Mouse (Mus musculus) small intestine, adult 2 months (tissue): ENCODE measurements around the gene Spint5. TPM values are rescaled to one million over a fixed set of nuclear protein-coding genes. Genes with fewer than 3 reads are reported as not detected.
A peak's percentile ranks its signal among the peaks of the same experiment; 100 is the strongest.

Experiments
- H3K27ac ChIP-seq: fragments of 200-500 bp; 2 replicates; pipeline ENCODE4 v1.5.1; 2012; ENCODE audit warnings: low read depth, low read length, control low read depth, inconsistent platforms; ENCODE audit not compliant: insufficient read depth
- H3K27me3 ChIP-seq: fragments of 200-500 bp; 2 replicates; pipeline ENCODE4 v1.6.1; 2012; ENCODE audit warnings: mild to moderate bottlenecking, moderate library complexity, low read length, inconsistent platforms; ENCODE audit not compliant: control insufficient read depth, insufficient read depth
- H3K36me3 ChIP-seq: fragments of 200-500 bp; 2 replicates; pipeline ENCODE4 v1.6.1; 2012; ENCODE audit warnings: mild to moderate bottlenecking, low read length, control low read depth, inconsistent platforms; ENCODE audit not compliant: control insufficient read depth, insufficient read depth
- H3K4me1 ChIP-seq: fragments of 200-500 bp; 2 replicates; pipeline ENCODE4 v1.6.1; 2012; ENCODE audit warnings: low read length, inconsistent platforms, mixed read lengths; ENCODE audit not compliant: control insufficient read depth, insufficient read depth, insufficient read length
- H3K4me3 ChIP-seq: fragments of 200-500 bp; 2 replicates; pipeline ENCODE4 v1.5.1; 2012; ENCODE audit warnings: low read depth, mild to moderate bottlenecking, control low read depth, inconsistent platforms, low read length, moderate library complexity
- CTCF ChIP-seq: fragments of 200-500 bp; IDR thresholded peaks from 2 replicates; pipeline ENCODE4 v1.5.1; 2012; ENCODE audit warnings: low read depth, mild to moderate bottlenecking, control low read depth, inconsistent platforms, low read length, moderate library complexity, mixed read lengths; ENCODE audit not compliant: insufficient replicate concordance, insufficient read length; ENCODE audit errors: extremely low read depth
- POLR2A ChIP-seq: fragments of 200-500 bp; IDR thresholded peaks from 2 replicates; pipeline ENCODE4 v1.6.1; 2012; ENCODE audit warnings: low read depth, mild to moderate bottlenecking, control low read depth, inconsistent platforms, low read length, moderate library complexity
- WGBS: fragments of 180-500 bp; shearing (Covaris S2); methylation state at CpG from one replicate; pipeline ENCODE4 v1.1.7; 2018; 5-methylcytosine and 5-hydroxymethylcytosine counted together
- polyA plus RNA-seq: library from polyadenylated mRNA; depleted of rRNA; stranded (reverse); fragments of >200 nt; gene quantifications from 2 replicates; pipeline ENCODE4 v1.2.3, GENCODE M21; 2012

Gene Spint5
- polyA plus RNA-seq, 1 experiment, result not detected

GRCm38 (mm10) chr2:164739876-164740275, 24.8 kb downstream of the Spint5 start:
- TF ChIP-seq CTCF (no peak), POLR2A (no peak)

GRCm38 (mm10) chr2:164744987-164745386, 29.9 kb downstream of the Spint5 start:
- WGBS, result 51% methylated on average over 13 of the region's 13 CpGs
- Histone ChIP-seq H3K36me3 (peaks cover 6% of the 10 kb centered on the region), H3K4me3 (no peak overlapping the region), H3K27ac (no peak overlapping the region), H3K27me3 (no peaks in the 10 kb centered on the region), H3K4me1 (peaks cover 10% of the 10 kb centered on the region; the same call in 1 of the 2 replicates)
- TF ChIP-seq CTCF, result no peak
- no peak for TF ChIP-seq POLR2A

More at GRCm38 (mm10) chr2:164739876-164740275, 24.8 kb downstream of the Spint5 start:
- H3K36me3 ChIP-seq, result no peaks in the 10 kb centered on the region
- 55% methylated on average over 7 of the region's 7 CpGs for WGBS
- H3K27me3 ChIP-seq, result no peaks in the 10 kb centered on the region
- no peak overlapping the region for H3K27ac ChIP-seq
- H3K4me3 ChIP-seq, result no peak overlapping the region
- peaks cover 12% of the 10 kb centered on the region; the same call in 1 of the 2 replicates for H3K4me1 ChIP-seq

- Histone ChIP-seq H3K4me1 (peaks cover 10% of the 10 kb centered on the region; the same call in 1 of the 2 replicates), H3K36me3 (peaks cover 6% of the 10 kb centered on the region), H3K27ac (peak within 1 kb of the TSS; percentile 30; the same call in 1 of the 2 replicates), H3K4me3 (peak within 1 kb of the TSS; percentile 78), H3K27me3 (no peaks in the 10 kb centered on the region)
- under 1% methylated on average over 69 of the region's 70 CpGs for WGBS
- TF ChIP-seq POLR2A (peak; percentile 52), CTCF (no peak)
Observed at GRCm38 (mm10) chr2:164745843-164746479, 30.9 kb downstream of the Spint5 start, which contains the start of the genes Wfdc3 and Dnttip1. Gene Wfdc3 (minus strand): TSS chr2:164745931. Gene Dnttip1 (plus strand): TSS chr2:164745983.

GRCm38 (mm10) chr2:164746693-164747092, 31.6 kb downstream of the Spint5 start:
- H3K27me3 ChIP-seq, result no peaks in the 10 kb centered on the region
- peaks cover 9% of the 10 kb centered on the region for H3K36me3 ChIP-seq
- no peak for TF ChIP-seq POLR2A
- no peak for TF ChIP-seq CTCF
- H3K27ac ChIP-seq, result no peak overlapping the region
- peak overlapping the region; percentile 78 for H3K4me3 ChIP-seq
- peaks cover 10% of the 10 kb centered on the region; the same call in 1 of the 2 replicates for H3K4me1 ChIP-seq
- 18% methylated on average over 8 of the region's 8 CpGs for WGBS

- TF ChIP-seq CTCF (no peak), POLR2A (no peak)
- Histone ChIP-seq H3K4me3 (no peak overlapping the region), H3K27ac (no peak overlapping the region), H3K36me3 (peaks cover 18% of the 10 kb centered on the region), H3K27me3 (no peaks in the 10 kb centered on the region), H3K4me1 (peaks cover 10% of the 10 kb centered on the region; the same call in 1 of the 2 replicates)
- WGBS, result 86% methylated on average over 4 of the region's 4 CpGs
Observed at GRCm38 (mm10) chr2:164748191-164748590, 33.1 kb downstream of the Spint5 start.

- no peaks in the 10 kb centered on the region for H3K27me3 ChIP-seq
- no peak overlapping the region for H3K27ac ChIP-seq
- no peak for TF ChIP-seq CTCF
- no peak for TF ChIP-seq POLR2A
- no peak overlapping the region for H3K4me3 ChIP-seq
- 67% methylated on average over 6 of the region's 6 CpGs for WGBS
- peaks cover 24% of the 10 kb centered on the region for H3K36me3 ChIP-seq
- H3K4me1 ChIP-seq, result peaks cover 10% of the 10 kb centered on the region; the same call in 1 of the 2 replicates
Observed at GRCm38 (mm10) chr2:164748991-164749390, 33.9 kb downstream of the Spint5 start.

GRCm38 (mm10) chr2:164752454-164752853, 37.3 kb downstream of the Spint5 start:
- Histone ChIP-seq H3K36me3 (peaks cover 58% of the 10 kb centered on the region), H3K27me3 (no peaks in the 10 kb centered on the region), H3K27ac (no peak overlapping the region), H3K4me3 (no peak overlapping the region), H3K4me1 (peaks cover 1% of the 10 kb centered on the region; the same call in 1 of the 2 replicates)
- 83% methylated on average over 2 of the region's 2 CpGs for WGBS
- TF ChIP-seq POLR2A (no peak), CTCF (no peak)
